Mouse (Mus musculus) midbrain, postnatal 0 days (tissue): Measurements from ENCODE around the gene Crip3. TPM values are rescaled to one million over a fixed set of nuclear protein-coding genes. Genes with fewer than 3 reads are reported as not detected.

Source experiments
- ATAC-seq: fragments of 200-750 bp; cut with Nextera tagmentation; 2 replicates; pipeline ENCODE4 v1.8.0; 2017; ENCODE audit warnings: moderate number of reproducible peaks, mild to moderate bottlenecking, moderate TSS enrichment, moderate library complexity; ENCODE audit not compliant: low FRiP score
- DNase-seq: peaks from one replicate; pipeline ENCODE4 v3.0.0-alpha.2; 2015; ENCODE audit warnings: low spot score
- H3K27ac ChIP-seq: fragments of 300-500 bp; sonication (generic); 2 replicates; pipeline ENCODE4 v1.5.1; 2014; ENCODE audit warnings: low read depth, mild to moderate bottlenecking, low read length, mixed read lengths
- H3K27me3 ChIP-seq: fragments of 300-500 bp; sonication (generic); 2 replicates; pipeline ENCODE4 v1.6.1; 2014; ENCODE audit warnings: low read length, control low read depth, mixed read lengths; ENCODE audit not compliant: insufficient read depth
- H3K36me3 ChIP-seq: fragments of 300-500 bp; sonication (generic); 2 replicates; pipeline ENCODE4 v1.6.1; 2014; ENCODE audit warnings: low read length, control low read depth, mixed read lengths; ENCODE audit not compliant: insufficient read depth
- H3K4me1 ChIP-seq: fragments of 300-500 bp; sonication (generic); 2 replicates; pipeline ENCODE4 v1.6.1; 2014; ENCODE audit warnings: mild to moderate bottlenecking, control low read depth, antibody characterized with exemption, low read length, mixed read lengths; ENCODE audit not compliant: insufficient read depth
- H3K4me2 ChIP-seq: fragments of 300-500 bp; sonication (generic); 2 replicates; pipeline ENCODE4 v1.6.1; 2014; ENCODE audit warnings: low read depth, mild to moderate bottlenecking, low read length, mixed read lengths; ENCODE audit not compliant: poor library complexity, severe bottlenecking
- H3K4me3 ChIP-seq: fragments of 300-500 bp; sonication (generic); 2 replicates; pipeline ENCODE4 v1.5.1; 2014; ENCODE audit warnings: low read depth, mild to moderate bottlenecking, low read length, moderate library complexity
- H3K9ac ChIP-seq: fragments of 300-500 bp; sonication (generic); replicated peaks from 2 replicates; pipeline ENCODE4 v1.6.1; 2014; ENCODE audit warnings: mild to moderate bottlenecking, low read length, moderate library complexity, mixed read lengths; ENCODE audit not compliant: poor library complexity, severe bottlenecking
- H3K9me3 ChIP-seq: fragments of 300-500 bp; sonication (generic); 2 replicates; pipeline ENCODE4 v1.6.1; 2016; ENCODE audit warnings: low read length, control low read depth
- CTCF ChIP-seq: IDR thresholded peaks from 2 replicates; pipeline ENCODE4 v1.5.1; 2016; ENCODE audit warnings: antibody characterized with exemption, mild to moderate bottlenecking
- WGBS: fragments of 180-500 bp; shearing (Covaris S2); extraction: QIAGEN DNeasy Blood & Tissue Kit; methylation state at CpG from one replicate; pipeline ENCODE4 v1.1.7; 2014; 5-methylcytosine and 5-hydroxymethylcytosine counted together
- polyA plus RNA-seq: library from polyadenylated mRNA; unstranded; fragments of >200 nt; fragmentation: Nextera tagmentation; extraction: Ambion mirVana; gene quantifications from 2 replicates; pipeline ENCODE4 v1.2.1, GENCODE M21; 2015
- total RNA-seq: library from RNA; depleted of rRNA; stranded (reverse); fragments of >200 nt; gene quantifications from 2 replicates; pipeline ENCODE4 v1.2.3, GENCODE M21; 2014

Gene Crip3
- total and polyA plus RNA-seq, 2 experiments from 2014 or later: 2.0 to 2.1 TPM

DNA sequence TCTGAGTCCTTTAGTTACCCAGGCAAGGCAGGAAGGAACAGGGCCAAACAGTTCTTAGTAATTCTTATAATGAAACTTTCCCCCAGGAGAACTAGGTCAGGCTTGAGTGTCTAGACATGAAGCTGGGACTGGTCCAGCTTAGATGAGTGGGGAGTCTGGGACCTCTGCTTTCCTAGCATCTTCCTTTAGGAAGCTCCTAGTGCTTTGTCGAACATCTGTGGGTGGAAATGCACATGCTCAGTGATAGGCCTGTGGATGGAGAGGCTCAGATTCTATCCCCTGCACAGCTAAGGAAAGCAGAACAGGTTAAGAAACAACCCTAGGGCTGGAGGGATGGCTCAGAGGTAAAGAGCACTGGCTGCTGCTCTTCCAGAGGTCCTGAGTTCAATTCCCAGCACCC, 34.1 kb upstream of the Crip3 start:
- Histone ChIP-seq H3K4me2 (no peak overlapping the region), H3K36me3 (peaks cover 35% of the 10 kb centered on the region), H3K9me3 (no peaks in the 10 kb centered on the region), H3K4me3 (no peak overlapping the region), H3K9ac (no peak overlapping the region), H3K4me1 (no peaks in the 10 kb centered on the region), H3K27ac (no peak overlapping the region), H3K27me3 (no peaks in the 10 kb centered on the region)
- WGBS: 84% methylated on average over 1 of the region's 1 CpGs
- TF ChIP-seq CTCF: no peak
- DNase-seq: no peak
- no peak for ATAC-seq

- no peaks in the 10 kb centered on the region for H3K9me3 ChIP-seq
- H3K4me1 ChIP-seq: no peaks in the 10 kb centered on the region
- no peak overlapping the region for H3K4me3 ChIP-seq
- H3K27me3 ChIP-seq: no peaks in the 10 kb centered on the region
- TF ChIP-seq CTCF: peak; percentile 63
- no peak overlapping the region for H3K9ac ChIP-seq
- 31% methylated on average over 3 of the region's 3 CpGs for WGBS
- no peak overlapping the region for H3K4me2 ChIP-seq
- no peak overlapping the region for H3K27ac ChIP-seq
- DNase-seq (peak; percentile 46), ATAC-seq (no peak)
- peaks cover 50% of the 10 kb centered on the region for H3K36me3 ChIP-seq
Measured at GRCm38 (mm10) chr17:46408478-46408877, 20.2 kb upstream of the Crip3 start.

DNA sequence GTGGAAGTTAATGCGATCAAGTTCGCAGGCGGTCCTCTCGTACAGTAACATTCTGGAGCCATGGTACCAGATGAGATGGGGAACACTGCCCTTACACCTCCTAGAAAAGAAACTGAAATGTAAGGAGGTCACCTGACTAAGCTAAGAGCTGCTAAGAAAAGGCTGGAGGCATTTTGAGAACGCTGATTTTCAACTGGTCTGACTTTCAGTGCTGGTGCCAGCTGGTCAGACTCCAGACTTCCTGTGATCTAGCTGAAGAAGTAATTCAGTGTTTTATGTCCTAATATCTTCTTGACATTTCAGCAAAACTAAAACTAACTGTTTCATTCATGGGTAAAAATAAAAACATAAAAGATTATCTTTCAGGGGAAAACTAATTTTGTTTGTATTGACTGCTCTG, 10.1 kb upstream of the Crip3 start:
- Histone ChIP-seq H3K4me2 (no peak overlapping the region), H3K27ac (no peak overlapping the region), H3K27me3 (no peaks in the 10 kb centered on the region), H3K9ac (no peak overlapping the region), H3K4me1 (no peaks in the 10 kb centered on the region), H3K36me3 (peaks cover 10% of the 10 kb centered on the region), H3K4me3 (no peak overlapping the region), H3K9me3 (no peaks in the 10 kb centered on the region)
- DNase-seq (no peak), ATAC-seq (no peak)
- no peak for TF ChIP-seq CTCF
- 65% methylated on average over 5 of the region's 5 CpGs for WGBS

- no peak for ATAC-seq
- Histone ChIP-seq H3K4me2 (no peak overlapping the region), H3K4me1 (no peaks in the 10 kb centered on the region), H3K36me3 (peaks cover 2% of the 10 kb centered on the region; the same call in 1 of the 2 replicates), H3K4me3 (no peak overlapping the region), H3K9ac (no peak overlapping the region), H3K27me3 (no peaks in the 10 kb centered on the region), H3K9me3 (no peaks in the 10 kb centered on the region), H3K27ac (no peak overlapping the region)
- DNase-seq: no peak
- TF ChIP-seq CTCF: peak; percentile 26
Measured at GRCm38 (mm10) chr17:46419717-46420116, 9.0 kb upstream of the Crip3 start.

- Histone ChIP-seq H3K27ac (no peak overlapping the region), H3K4me2 (no peak overlapping the region), H3K4me3 (no peak overlapping the region), H3K9ac (no peak overlapping the region), H3K36me3 (no peaks in the 10 kb centered on the region), H3K9me3 (no peaks in the 10 kb centered on the region), H3K4me1 (no peaks in the 10 kb centered on the region), H3K27me3 (no peaks in the 10 kb centered on the region)
- TF ChIP-seq CTCF: no peak
- no peak for DNase-seq
- ATAC-seq: no peak
Measured at GRCm38 (mm10) chr17:46426496-46426895, 2.2 kb upstream of the Crip3 start.

GRCm38 (mm10) chr17:46433627-46434026, 4.9 kb downstream of the Crip3 start:
- WGBS: 2% methylated on average over 17 of the region's 17 CpGs
- ATAC-seq (no peak), DNase-seq (no peak)
- TF ChIP-seq CTCF: peak; percentile 18; the same call in 1 of the 2 replicates
- H3K36me3 ChIP-seq: no peaks in the 10 kb centered on the region
- no peak overlapping the region for H3K27ac ChIP-seq
- no peaks in the 10 kb centered on the region for H3K4me1 ChIP-seq
- H3K4me2 ChIP-seq: peak overlapping the region; percentile 43
- no peaks in the 10 kb centered on the region for H3K27me3 ChIP-seq
- H3K4me3 ChIP-seq: no peak overlapping the region
- H3K9me3 ChIP-seq: no peaks in the 10 kb centered on the region
- no peak overlapping the region for H3K9ac ChIP-seq
